Mouse (Mus musculus): Measurements from ENCODE around the gene Park7.
"Not testable (repeated sequence)": the region's sequence is repeated elsewhere in the genome, so short reads cannot be mapped to it uniquely, and the experiment has no call there.

The Park7 gene

DNA sequence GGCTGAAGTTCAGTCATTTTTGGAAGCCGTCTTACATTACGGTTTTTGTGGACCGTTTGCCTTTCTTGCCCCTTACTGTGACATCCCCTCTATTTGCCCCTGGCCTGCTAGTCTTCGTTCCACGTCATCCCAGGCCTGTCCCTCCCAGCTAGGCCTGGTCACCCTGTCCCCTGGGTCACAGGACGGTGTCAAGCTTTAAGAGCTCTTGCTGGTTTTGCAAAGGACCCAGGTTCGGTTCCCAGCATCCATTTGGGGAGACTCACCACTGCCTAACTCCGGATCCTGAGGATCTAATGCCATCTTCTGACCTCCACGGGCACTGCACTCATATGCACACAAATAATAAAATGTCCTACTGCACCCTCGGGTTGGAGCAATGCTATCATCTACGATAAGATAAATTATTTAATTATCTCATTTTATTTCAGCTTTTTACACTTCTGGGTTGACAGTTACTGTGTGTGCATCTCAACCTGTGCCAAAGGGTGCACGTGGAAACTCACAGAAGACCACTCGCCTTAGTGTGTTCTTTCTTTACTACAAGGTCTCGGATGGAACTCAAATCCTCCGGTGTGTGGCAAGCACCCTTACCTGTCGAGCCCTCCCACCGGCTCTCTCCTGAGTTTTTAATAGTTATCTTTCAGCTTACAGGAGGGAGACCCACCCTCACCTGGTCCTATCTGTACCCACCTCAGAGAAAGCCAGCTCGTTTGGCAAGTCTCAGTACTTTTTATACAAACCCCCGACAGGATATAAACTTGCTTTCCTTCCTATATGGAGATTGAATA lies 3.9 kb downstream of the Park7 start:
- DNase-seq = no peak

DNA sequence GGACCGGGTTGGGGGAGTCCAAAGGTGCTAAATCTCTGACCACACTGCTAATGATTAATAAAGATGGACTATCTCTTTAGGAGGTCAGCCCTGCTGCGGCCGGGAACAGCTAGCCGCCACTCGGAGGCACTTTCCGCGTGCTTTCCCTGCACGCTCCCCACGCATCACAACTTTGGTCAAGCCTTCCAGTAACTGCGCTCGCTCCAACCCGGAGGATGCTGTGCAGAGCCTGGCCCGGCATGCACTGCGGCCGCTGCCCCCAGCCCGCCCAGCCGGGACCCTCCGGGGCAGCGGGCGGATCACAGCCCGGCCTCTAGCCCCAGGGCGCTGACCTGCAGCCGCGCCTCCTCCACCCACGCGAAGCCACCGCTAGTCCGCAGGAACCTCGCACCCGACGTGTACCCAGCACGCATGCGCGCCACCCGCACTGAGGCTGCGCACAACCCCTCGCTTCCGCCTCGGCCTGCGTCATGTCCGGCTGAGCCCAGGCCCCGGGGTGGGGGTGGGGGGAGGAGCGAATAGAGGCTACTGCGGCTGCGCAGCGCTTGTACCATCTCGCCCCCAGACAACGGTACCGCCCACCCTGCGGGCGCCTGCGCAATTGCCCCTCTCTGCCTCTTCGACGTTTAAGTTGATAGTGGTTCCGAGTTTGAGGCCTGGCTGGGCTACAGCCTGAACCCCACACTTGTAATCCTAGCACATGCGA lies 4.6 kb downstream of the Park7 start:
- peak; percentile 100 for DNase-seq

DNA sequence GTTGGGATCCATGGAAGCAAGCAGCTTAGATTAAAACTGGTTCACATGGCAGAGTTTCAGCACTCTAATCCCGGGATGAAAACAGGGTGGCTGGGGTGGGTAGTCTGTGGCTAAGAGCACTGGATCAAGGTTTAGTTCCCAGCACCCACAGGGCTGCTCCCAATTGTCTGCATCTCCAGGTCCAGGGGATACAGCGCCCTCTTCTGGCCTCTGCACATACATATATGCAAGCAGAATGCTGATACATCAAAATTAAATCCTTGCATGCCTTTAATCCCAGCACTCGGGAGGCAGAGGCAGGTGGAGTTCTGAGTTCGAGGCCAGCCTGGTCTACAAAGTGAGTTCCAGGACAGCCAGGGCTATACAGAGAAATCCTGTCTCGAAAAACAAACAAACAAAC lies 5.7 kb downstream of the Park7 start:
- peak in 1 of 2 experiments; percentile 49 for DNase-seq

DNA sequence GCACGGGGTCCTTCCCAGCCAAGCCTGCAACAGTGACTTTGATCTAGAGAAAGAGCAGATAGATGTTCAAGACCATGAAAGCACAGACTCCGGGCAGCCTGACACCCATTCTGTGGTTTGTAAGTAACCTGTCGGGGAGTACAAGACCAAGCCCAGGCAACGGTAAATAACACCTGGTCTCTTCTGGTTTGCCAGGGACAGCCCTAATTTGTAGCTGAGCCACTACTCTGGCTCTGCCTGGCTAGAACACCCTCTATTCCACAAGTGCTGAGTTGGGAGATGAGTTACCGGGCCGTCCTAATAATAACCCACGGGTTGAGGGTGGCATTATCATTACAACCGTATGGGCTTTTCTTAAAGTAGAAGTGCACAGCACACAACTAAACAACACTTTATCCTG lies 7.1 kb downstream of the Park7 start:
- DNase-seq = no peak

DNA sequence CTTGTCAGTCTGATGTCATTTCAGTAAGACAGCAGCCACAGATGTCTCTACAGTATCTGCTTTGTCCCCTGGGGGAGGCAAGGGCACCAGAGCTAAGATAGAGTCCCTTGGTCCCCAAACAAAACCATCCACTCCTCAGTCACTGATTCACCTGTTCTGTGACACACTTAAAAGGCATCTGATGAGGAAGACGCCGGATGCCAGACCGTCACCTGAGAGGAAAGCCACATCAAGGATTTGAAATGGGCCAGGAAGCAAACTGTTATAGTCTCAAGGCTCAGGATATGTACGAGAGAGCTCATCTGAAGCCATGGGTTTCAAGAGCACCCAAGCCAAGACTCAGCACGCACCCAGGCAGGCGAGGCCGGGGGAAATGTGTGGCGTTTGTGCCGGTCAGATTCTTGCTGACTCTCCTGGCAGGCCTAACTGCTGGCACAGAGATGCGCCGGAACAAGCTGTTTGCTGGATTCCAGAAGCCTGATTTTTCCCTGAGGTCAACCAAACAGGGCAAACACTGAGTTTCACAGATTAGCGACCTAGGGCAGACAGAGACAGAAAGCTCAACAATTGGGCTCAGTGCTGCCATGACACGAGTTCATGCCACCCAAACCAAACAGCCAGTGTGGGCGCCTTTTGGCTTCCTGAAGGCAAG lies 11.0 kb downstream of the Park7 start:
- no peak for DNase-seq

DNA sequence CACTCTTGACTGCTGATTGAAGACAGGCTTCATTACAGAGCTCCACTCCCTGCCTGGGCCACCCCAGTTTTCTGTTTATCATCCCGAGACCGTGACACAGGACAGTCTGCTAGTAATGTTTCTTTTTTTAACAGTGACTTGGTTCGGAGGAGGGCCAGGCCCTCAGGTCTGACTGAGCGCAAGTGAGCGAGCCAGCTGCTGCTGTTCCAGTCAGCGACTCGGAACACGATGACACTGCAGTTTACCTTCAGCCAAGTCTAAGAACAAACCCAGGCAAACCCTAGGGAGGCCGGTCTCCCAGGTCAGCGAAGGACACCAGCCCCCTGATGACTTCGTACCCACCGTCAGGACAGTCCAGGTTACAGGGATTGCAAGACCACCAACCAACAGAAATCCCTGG lies 12.2 kb downstream of the Park7 start:
- peak; percentile 50 to 74 for DNase-seq

DNA sequence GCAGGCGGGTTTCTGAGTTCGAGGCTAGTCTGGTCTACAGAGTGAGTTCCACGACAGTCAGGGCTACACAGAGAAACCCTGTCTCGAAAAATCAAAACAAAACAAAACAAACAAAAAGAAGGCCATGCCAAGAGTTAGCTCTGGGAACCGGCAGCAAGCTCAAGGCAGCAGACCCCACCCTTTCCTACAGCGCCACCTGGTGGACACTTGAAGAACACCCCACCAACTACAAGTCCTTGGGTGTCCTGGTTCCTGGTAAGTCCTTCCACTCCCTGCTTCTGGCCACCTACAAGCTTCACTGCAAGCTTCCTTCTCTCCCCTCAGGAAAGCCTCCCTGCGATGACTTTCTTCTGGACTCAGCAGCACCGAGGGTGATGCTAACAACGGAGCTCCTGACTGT lies 12.6 kb downstream of the Park7 start:
- peak; percentile 87 to 90 for DNase-seq

DNA sequence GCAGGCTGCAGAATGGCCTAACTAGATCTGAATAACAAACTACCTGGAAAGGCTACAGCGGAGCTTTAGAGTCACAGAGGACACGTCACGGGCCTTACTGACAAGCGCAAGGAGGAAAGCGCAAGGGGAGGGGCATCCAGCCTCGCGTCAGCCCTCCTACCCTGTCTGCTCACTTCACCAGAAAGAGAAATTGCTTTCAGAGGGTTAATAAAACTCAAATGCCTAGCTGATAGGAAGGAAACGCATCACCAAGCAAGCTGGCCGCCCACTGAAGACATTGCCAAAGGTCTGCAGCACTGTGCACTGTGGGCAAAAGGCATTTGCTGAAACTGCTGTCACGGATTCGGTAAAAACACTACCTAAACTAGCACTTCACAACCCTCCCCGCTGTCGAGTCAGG lies 13.8 kb downstream of the Park7 start:
- DNase-seq = no peak

DNA sequence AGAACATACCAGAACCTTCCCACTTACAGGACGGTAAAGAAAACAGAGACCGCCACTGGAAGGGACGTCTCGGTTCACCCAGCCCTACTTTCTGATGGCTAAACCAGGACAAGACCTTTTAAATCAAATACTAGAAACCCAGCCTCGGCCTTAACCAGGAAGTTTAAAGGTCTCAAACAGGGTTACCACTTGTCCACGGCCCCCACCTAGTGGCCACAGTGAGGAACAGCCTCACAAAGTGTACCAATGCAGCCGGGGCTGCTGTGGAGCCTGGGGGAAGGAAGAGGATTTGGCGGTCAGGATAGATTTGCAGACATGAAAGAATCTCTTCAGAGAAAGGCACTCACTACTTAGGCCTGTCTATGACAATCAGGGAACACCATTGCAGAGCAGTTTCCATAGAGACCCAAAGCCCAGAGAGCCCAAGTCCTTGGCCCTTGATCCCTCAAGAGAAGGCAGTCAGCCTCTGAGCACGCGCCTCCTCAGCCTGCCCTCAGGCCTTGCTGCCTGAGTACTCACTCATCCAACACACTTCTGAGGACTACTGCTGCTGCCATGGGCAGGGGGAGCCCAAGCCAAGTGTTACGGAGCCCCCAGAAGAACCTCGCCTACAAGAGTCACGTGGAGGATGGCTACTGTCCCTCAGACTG lies 15.4 kb downstream of the Park7 start:
- DNase-seq = peak; percentile 78 to 83

DNA sequence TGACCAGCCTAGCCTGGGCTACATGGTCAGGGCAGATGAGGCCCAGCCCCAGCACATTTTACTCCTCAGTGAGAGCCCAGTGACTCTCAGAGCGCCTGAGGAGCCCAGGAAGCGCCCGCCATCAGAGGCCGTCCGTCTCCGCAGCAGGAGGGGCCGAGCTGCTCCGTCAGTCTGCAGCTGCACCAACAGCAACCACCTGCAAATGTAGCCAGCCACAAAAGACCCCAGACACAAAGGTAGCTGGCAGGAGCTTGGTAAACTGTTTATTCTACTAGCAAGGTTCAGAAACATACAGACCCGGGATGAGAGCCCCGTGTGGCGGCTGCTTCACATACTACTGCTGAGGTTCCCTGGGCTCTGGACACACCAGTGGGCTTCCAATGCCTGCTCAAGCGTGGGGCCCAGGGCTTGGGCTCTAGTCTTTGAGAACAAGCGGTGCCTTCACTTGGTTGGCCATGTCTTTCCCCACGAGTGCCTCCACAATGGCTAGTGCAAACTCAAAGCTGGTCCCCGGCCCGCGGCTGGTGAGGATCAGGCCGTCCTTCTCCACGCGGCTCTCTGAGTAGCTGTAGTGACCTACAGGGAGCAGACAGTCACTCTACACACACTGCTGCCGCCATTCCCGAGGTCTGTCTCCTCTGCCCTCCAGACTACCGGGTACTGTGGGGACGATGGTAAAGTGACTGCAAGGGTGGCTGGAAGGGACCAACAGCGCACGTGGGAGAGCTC lies 17.2 kb downstream of the Park7 start:
- no peak for DNase-seq

DNA sequence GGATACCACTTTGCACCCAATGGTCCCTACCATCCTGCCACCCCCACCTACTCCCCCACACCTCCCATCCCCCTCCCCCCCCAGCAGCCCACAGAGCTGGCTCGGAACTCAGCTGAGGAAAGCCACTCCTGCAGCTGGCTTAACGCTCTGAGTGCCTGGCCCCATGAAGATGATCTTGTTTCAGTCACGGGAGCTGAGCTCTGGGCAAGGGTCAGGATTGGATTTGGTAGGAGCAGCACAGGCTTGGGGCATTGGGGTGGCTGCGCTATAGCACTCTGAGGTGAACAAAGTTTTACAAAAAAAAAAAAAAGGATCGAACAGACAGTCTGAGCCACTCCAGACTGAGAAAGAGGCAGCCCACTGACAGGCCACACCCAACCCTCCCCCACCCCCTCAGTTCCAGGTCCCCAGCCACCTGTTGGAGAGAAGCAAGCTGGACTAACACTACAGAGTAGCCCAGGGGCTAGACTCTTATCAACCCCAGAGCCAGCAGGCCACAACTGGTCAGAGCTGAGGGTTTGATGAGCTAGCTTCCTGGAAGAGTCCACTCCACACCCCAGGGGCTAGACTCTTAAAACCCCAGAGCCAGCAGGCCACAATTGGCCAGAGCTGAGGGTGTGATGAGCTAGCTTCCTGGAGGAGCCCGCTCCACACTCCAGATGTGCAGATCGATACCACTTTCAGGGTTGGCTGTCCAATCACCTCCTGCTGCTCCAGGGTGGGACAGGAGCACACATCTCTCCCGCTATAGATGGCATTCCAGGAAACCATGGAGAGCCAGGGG lies 19.3 kb downstream of the Park7 start:
- peak in 1 of 2 experiments; percentile 2 for DNase-seq

DNA sequence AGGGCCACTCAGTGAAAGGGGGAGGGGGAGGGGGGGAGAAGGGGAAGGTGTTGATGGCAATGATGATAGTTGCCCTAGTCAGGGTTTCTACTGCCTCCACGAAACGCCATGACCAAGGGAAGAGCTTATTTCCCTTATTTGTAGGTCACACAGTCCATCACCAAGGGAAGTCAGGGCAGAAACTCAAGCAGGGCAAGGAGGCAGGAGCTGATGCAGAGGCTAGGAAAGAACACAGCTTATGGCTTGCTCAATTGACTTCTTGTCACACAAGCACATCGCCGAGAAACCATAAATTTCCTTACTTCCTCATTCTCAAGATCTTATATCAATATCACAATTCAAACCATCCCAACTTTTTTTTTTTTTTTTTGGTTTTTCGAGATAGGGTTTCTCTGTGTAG lies 22.9 kb downstream of the Park7 start:
- no peak for DNase-seq

DNA sequence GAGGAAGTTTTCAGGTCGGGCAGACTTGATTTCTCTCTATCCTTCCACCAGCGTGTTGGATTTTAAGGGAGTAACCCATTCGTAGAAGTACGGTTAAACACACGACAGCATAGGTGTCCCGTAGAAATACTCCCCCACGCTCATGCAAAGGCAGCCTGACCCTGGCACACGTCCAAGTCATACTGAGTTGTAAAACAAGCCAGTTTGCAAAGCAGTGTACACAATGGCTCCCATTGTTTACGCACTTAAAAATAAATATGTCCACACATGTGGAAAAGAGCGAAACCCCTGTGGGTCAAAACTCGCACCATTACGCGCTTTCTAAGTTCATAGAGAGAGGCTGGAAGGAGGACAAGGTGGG lies 24.3 kb downstream of the Park7 start:
- peak in 1 of 2 experiments; percentile 52 for DNase-seq

DNA sequence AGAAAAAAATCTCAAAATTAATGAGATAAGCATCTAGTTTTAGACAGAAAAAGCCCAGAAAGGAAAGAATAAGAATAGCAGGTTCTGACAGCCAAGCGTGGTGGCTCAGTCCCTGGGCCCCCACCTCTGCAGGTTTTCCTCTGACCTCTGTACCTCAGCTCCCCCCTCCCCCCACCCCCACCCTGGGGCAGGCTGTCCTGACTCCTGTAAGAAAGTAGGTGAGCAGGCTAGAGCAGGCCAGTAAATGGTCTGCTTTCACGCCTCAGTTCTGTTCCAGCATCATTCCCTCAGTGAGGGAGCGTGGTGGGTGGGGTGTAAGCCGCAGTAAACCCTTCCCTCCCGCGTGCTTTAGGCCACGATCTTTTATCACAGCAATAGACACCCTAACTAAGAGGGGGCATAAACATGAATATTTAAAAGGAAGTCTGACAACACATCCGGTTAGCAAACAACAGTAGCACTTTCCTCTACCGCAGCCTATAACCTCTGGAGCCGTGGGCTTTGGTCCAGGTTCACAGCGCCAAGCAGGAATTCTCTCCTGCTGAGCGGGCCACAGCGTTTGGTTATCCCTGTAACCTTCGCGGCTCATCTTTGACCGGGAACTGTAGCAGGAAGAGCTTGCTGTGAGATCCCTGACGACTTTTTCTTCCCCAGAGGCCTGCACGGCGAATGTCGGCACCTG lies 24.8 kb downstream of the Park7 start:
- DNase-seq = peak in 1 of 2 experiments; percentile 45

DNA sequence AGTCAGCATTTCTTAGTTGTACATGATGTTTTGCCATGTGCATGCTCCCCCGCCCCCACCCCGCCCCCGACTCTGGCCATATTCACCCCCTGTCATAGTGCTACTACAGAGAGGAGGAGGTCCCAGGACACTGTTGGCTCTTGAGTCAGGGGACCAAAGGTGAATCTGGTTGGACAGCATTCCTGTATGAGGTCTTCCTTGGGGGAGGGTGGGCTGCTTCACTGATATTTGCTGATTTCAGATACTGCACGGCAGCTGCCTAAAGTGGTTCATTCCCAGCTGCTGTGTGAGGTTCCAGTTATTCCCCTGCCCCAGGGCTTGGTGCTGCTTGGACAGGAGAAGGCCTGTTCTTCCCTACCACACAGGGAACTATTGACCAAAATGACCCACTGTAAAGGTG lies 25.7 kb downstream of the Park7 start:
- no peak for DNase-seq

DNA sequence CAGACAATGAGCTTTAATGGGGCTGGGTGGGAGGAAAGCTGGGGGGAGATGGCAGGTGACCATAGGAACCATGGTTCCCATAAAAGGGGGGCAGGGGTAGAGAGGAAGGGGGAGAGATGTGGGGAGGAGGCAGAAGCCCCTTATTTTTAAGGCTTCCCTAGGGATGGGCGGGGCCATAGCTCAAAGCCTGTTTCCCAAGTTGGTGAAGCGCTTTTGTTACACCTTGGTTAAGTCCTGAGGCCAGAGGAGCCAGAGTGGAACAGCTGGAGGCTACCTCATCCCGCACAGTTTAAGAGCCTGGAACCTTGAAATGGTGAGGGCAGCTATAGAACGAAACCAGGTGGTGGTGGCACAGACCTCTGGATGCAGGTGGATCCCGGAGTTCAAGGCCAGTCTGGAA lies 26.3 kb downstream of the Park7 start:
- no peak for DNase-seq

DNA sequence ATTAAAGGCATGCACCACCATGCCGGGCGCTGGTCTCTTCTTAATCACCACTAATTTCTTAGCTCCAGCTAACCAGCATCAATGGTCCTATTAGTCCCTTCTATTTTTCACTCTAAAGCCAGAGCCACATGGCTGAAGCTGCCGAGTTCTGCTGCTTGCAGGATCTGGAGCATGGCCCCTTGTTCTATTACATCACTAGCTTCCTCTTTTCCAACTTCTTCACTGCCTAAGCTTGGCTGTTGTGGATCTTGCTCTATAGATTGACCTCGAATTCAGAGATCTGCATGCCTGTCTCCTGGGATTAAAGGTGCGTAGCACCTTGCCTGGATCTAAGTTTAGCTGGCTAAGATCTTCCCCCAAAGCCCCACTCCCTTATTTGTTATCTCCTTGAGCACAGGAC lies 31.6 kb downstream of the Park7 start:
- no peak for DNase-seq

DNA sequence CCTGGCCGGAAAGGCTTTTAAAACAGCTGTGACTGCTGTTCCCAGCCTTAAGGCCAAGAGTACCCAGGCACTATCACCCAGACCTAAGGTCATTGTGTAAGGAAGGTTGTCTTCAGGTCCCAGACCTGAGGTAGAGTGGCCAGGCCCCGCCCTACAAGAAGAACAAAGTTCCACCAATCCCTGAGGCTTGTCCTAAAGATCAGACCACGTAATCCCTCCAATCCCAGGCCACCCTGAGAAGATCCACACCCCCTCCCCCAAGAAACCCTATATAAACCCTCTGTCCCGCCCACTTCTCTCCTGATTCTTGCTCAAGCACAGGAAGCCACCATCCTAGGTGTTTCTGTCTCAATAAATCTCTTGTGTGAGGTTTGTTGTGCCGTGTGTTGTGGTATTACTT lies 33.9 kb downstream of the Park7 start:
- DNase-seq = no peak

DNA sequence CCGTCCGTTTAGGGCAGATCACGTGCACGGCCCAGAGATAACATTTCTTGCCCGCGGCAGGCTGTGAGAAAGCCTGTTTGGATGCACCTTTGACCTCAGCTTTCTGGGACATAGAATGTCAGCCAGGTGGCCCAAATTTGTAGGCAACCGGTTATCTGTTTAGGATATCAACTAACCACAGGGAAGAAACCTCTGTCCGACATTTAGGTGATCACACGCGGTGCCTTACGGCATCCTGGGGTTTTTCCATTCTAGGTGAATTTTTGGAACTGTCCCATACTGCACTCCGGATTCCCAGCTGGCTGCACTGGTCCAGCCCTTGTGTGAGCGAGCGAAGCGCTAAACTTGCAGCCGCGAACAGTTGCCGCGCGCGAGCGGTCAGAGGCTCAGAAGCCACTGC lies 34.6 kb downstream of the Park7 start:
- DNase-seq = no peak

DNA sequence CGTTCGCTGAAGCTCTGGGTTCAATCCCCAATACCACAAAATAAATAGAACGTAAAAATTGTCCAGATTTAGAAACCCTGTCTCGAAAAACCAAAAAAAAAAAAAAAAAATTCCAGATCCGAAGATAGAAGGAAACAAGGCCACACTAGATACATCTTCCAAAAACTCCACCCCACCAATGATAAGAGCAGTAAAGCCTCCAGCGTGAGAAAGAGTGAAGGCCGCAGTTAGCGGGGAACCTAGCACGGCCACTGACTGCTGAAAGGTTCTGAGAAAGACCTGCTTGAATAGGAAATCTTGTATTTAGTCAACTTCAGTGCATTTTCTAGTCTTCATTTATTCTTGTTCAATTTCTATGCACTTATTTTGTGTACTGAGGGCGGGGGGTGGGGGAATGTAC lies 38.8 kb downstream of the Park7 start:
- no peak for DNase-seq

DNA sequence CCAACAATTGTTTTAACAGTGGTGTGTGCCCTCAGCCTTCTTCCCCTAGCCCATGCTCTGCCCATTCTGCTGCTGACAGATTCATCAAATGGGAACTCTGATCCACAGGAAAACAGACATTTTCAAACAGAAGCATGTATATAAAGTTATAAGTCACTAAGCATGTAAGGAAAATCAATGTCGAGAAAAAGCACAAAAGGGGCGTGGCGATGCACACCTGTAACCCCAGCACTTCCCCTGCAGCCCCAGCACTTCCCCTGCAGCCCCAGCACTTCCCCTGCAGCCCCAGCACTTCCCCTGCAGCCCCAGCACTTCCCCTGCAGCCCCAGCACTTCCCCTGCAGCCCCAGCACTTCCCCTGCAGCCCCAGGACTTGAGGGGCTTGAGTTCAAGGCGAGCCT lies 39.8 kb downstream of the Park7 start:
- not testable (repeated sequence) for DNase-seq

Data from kidney, postnatal 4 days (tissue).